Mouse (Mus musculus): ENCODE measurements around the gene Rpl14. TPM values are rescaled to one million over a fixed set of nuclear protein-coding genes. Genes with fewer than 3 reads are reported as not detected.

Gene Rpl14
- polyA plus RNA-seq, 1 experiment from 2014 or later, result 370 TPM

Other genes with a start within 250 kb of the Rpl14 start
- gene Eif1b, start 79.2 kb upstream of the Rpl14 start, polyA plus RNA-seq (2015; fragmentation: Nextera tagmentation; extraction: Ambion mirVana), result 294 and 304 TPM in 2 replicates
- 3.1 and 4.0 TPM in 2 replicates for gene Entpd3, start 31.6 kb upstream of the Rpl14 start, polyA plus RNA-seq (2015; fragmentation: Nextera tagmentation; extraction: Ambion mirVana)

All from midbrain, embryonic 15.5 days (tissue).